Mouse (Mus musculus) forebrain, embryonic 12.5 days (tissue): ENCODE measurements around the gene 1500011B03Rik. TPM values are rescaled to one million over a fixed set of nuclear protein-coding genes. Genes with fewer than 3 reads are reported as not detected.

Experiments
- ATAC-seq: fragments of 200-750 bp; cut with Nextera tagmentation; 2 replicates; pipeline ENCODE4 v1.8.0; 2017; ENCODE audit warnings: moderate TSS enrichment; ENCODE audit not compliant: low FRiP score
- H3K27ac ChIP-seq: fragments of 300-500 bp; sonication (generic); 2 replicates; pipeline ENCODE4 v1.5.1; 2016; ENCODE audit warnings: mild to moderate bottlenecking
- H3K27me3 ChIP-seq: fragments of 300-500 bp; sonication (generic); 2 replicates; pipeline ENCODE4 v1.6.1; 2016; ENCODE audit warnings: mild to moderate bottlenecking
- H3K36me3 ChIP-seq: fragments of 300-500 bp; sonication (generic); replicated peaks from 2 replicates; pipeline ENCODE4 v1.6.1; 2016; ENCODE audit warnings: mild to moderate bottlenecking
- H3K4me1 ChIP-seq: fragments of 300-500 bp; sonication (generic); 2 replicates; pipeline ENCODE4 v1.6.1; 2016
- H3K4me2 ChIP-seq: fragments of 300-500 bp; sonication (generic); 2 replicates; pipeline ENCODE4 v1.6.1; 2016; ENCODE audit warnings: mild to moderate bottlenecking, moderate library complexity
- H3K4me3 ChIP-seq: fragments of 300-500 bp; sonication (generic); replicated peaks from 2 replicates; pipeline ENCODE4 v1.5.1; 2016; ENCODE audit warnings: mild to moderate bottlenecking
- H3K9ac ChIP-seq: fragments of 300-500 bp; sonication (generic); 2 replicates; pipeline ENCODE4 v1.6.1; 2016; ENCODE audit warnings: mild to moderate bottlenecking
- H3K9me3 ChIP-seq: fragments of 300-500 bp; sonication (generic); 2 replicates; pipeline ENCODE4 v1.6.1; 2016
- WGBS: fragments of 180-500 bp; shearing (Covaris S2); methylation state at CpG from one replicate; pipeline ENCODE4 v1.1.7; 2016; 5-methylcytosine and 5-hydroxymethylcytosine counted together
- polyA plus RNA-seq: library from polyadenylated mRNA; unstranded; fragments of >200 nt; fragmentation: Nextera tagmentation; extraction: Ambion mirVana; gene quantifications from 2 replicates; pipeline ENCODE4 v1.2.1, GENCODE M21; 2016

1500011B03Rik gene
- polyA plus RNA-seq, 1 experiment from 2014 or later, result 163 TPM

GRCm38 (mm10) chr5:114836886-114837285 lies 13.6 kb upstream of the 1500011B03Rik start:
- Histone ChIP-seq H3K36me3 (no peaks in the 10 kb centered on the region), H3K27me3 (no peaks in the 10 kb centered on the region), H3K4me2 (no peak overlapping the region), H3K4me3 (no peak overlapping the region), H3K9me3 (no peaks in the 10 kb centered on the region), H3K27ac (no peak overlapping the region), H3K4me1 (no peaks in the 10 kb centered on the region), H3K9ac (no peak overlapping the region)
- WGBS, result 76% methylated on average over 12 of the region's 12 CpGs
- no peak for ATAC-seq

GRCm38 (mm10) chr5:114829740-114830139 lies 6.5 kb upstream of the 1500011B03Rik start:
- no peak overlapping the region for H3K27ac ChIP-seq
- H3K9me3 ChIP-seq, result no peaks in the 10 kb centered on the region
- 64% methylated on average over 3 of the region's 3 CpGs for WGBS
- no peak overlapping the region for H3K4me3 ChIP-seq
- ATAC-seq, result no peak
- no peak overlapping the region for H3K4me2 ChIP-seq
- peaks cover 4% of the 10 kb centered on the region for H3K4me1 ChIP-seq
- H3K36me3 ChIP-seq, result no peaks in the 10 kb centered on the region
- H3K27me3 ChIP-seq, result no peaks in the 10 kb centered on the region
- H3K9ac ChIP-seq, result no peak overlapping the region

GRCm38 (mm10) chr5:114827427-114827826 lies 4.2 kb upstream of the 1500011B03Rik start:
- no peak overlapping the region for H3K4me3 ChIP-seq
- ATAC-seq, result no peak
- H3K27ac ChIP-seq, result no peak overlapping the region
- H3K27me3 ChIP-seq, result no peaks in the 10 kb centered on the region
- no peak overlapping the region for H3K9ac ChIP-seq
- H3K4me1 ChIP-seq, result peaks cover 5% of the 10 kb centered on the region
- no peaks in the 10 kb centered on the region for H3K36me3 ChIP-seq
- 95% methylated on average over 12 of the region's 12 CpGs for WGBS
- H3K4me2 ChIP-seq, result no peak overlapping the region
- H3K9me3 ChIP-seq, result no peaks in the 10 kb centered on the region

- H3K4me1 ChIP-seq, result peaks cover 8% of the 10 kb centered on the region
- peak overlapping the region; percentile 56 for H3K4me2 ChIP-seq
- WGBS, result 10% methylated on average over 27 of the region's 27 CpGs
- H3K36me3 ChIP-seq, result peaks cover 8% of the 10 kb centered on the region; the same call in 1 of the 2 replicates
- peak overlapping the region; percentile 55 for H3K9ac ChIP-seq
- ATAC-seq, result peak; percentile 68
- no peaks in the 10 kb centered on the region for H3K9me3 ChIP-seq
- peak overlapping the region; percentile 36 for H3K4me3 ChIP-seq
- H3K27me3 ChIP-seq, result no peaks in the 10 kb centered on the region
- 0 out of 2 replicates have a peak overlapping the region, but pooled peaks have one; percentile 32 for H3K27ac ChIP-seq
Observed at GRCm38 (mm10) chr5:114825978-114826691, 2.9 kb upstream of the 1500011B03Rik start.

GRCm38 (mm10) chr5:114824197-114824596 lies 929 bp upstream of the 1500011B03Rik start:
- no peaks in the 10 kb centered on the region for H3K9me3 ChIP-seq
- 0 out of 2 replicates have a peak overlapping the region, but pooled peaks have one; percentile 7 for H3K4me3 ChIP-seq
- H3K9ac ChIP-seq, result no peak overlapping the region
- H3K27ac ChIP-seq, result no peak overlapping the region
- H3K4me1 ChIP-seq, result peaks cover 8% of the 10 kb centered on the region
- ATAC-seq, result peak; percentile 21; the same call in 1 of the 2 replicates
- H3K36me3 ChIP-seq, result peaks cover 8% of the 10 kb centered on the region; the same call in 1 of the 2 replicates
- H3K4me2 ChIP-seq, result peak overlapping the region; percentile 31; the same call in 1 of the 2 replicates
- no peaks in the 10 kb centered on the region for H3K27me3 ChIP-seq
- 17% methylated on average over 9 of the region's 9 CpGs for WGBS

GRCm38 (mm10) chr5:114818124-114818523 lies 5.1 kb downstream of the 1500011B03Rik start:
- ATAC-seq, result no peak
- Histone ChIP-seq H3K27me3 (no peaks in the 10 kb centered on the region), H3K9ac (no peak overlapping the region), H3K4me2 (no peak overlapping the region), H3K4me1 (peaks cover 5% of the 10 kb centered on the region; the same call in 1 of the 2 replicates), H3K36me3 (peaks cover 8% of the 10 kb centered on the region; the same call in 1 of the 2 replicates), H3K9me3 (no peaks in the 10 kb centered on the region), H3K27ac (no peak overlapping the region), H3K4me3 (no peak overlapping the region)
- 76% methylated on average over 11 of the region's 11 CpGs for WGBS

GRCm38 (mm10) chr5:114816599-114816998 lies 6.7 kb downstream of the 1500011B03Rik start:
- H3K9ac ChIP-seq, result no peak overlapping the region
- H3K9me3 ChIP-seq, result no peaks in the 10 kb centered on the region
- peaks cover 2% of the 10 kb centered on the region; the same call in 1 of the 2 replicates for H3K36me3 ChIP-seq
- no peak overlapping the region for H3K27ac ChIP-seq
- no peak for ATAC-seq
- H3K27me3 ChIP-seq, result no peaks in the 10 kb centered on the region
- peaks cover 10% of the 10 kb centered on the region for H3K4me1 ChIP-seq
- no peak overlapping the region for H3K4me2 ChIP-seq
- H3K4me3 ChIP-seq, result no peak overlapping the region
- WGBS, result 71% methylated on average over 6 of the region's 6 CpGs

GRCm38 (mm10) chr5:114813525-114814181 lies 9.6 kb downstream of the 1500011B03Rik start:
- H3K4me2 ChIP-seq, result peak overlapping the region; percentile 55
- H3K27me3 ChIP-seq, result no peaks in the 10 kb centered on the region
- ATAC-seq, result peak; percentile 98
- H3K27ac ChIP-seq, result peak overlapping the region; percentile 95
- H3K4me1 ChIP-seq, result peaks cover 18% of the 10 kb centered on the region
- H3K4me3 ChIP-seq, result peak overlapping the region; percentile 91
- under 1% methylated on average over 46 of the region's 50 CpGs for WGBS
- H3K9me3 ChIP-seq, result no peaks in the 10 kb centered on the region
- H3K9ac ChIP-seq, result peak overlapping the region; percentile 85
- H3K36me3 ChIP-seq, result peaks cover 21% of the 10 kb centered on the region

GRCm38 (mm10) chr5:114809826-114810225 lies 13.4 kb downstream of the 1500011B03Rik start:
- Histone ChIP-seq H3K9me3 (no peaks in the 10 kb centered on the region), H3K27me3 (no peaks in the 10 kb centered on the region), H3K4me1 (peaks cover 23% of the 10 kb centered on the region), H3K9ac (no peak overlapping the region), H3K36me3 (peaks cover 57% of the 10 kb centered on the region), H3K4me3 (no peak overlapping the region), H3K27ac (no peak overlapping the region), H3K4me2 (no peak overlapping the region)
- WGBS, result 93% methylated on average over 5 of the region's 5 CpGs
- ATAC-seq, result no peak

GRCm38 (mm10) chr5:114809181-114809756 lies 14.0 kb downstream of the 1500011B03Rik start:
- WGBS, result 87% methylated on average over 10 of the region's 10 CpGs
- H3K9me3 ChIP-seq, result no peaks in the 10 kb centered on the region
- H3K4me2 ChIP-seq, result no peak overlapping the region
- no peak for ATAC-seq
- H3K27me3 ChIP-seq, result no peaks in the 10 kb centered on the region
- H3K27ac ChIP-seq, result no peak overlapping the region
- H3K9ac ChIP-seq, result no peak overlapping the region
- peaks cover 63% of the 10 kb centered on the region for H3K36me3 ChIP-seq
- no peak overlapping the region for H3K4me3 ChIP-seq
- peaks cover 24% of the 10 kb centered on the region for H3K4me1 ChIP-seq

- Histone ChIP-seq H3K9me3 (no peaks in the 10 kb centered on the region), H3K27me3 (no peaks in the 10 kb centered on the region), H3K4me2 (no peak overlapping the region), H3K4me3 (no peak overlapping the region), H3K27ac (no peak overlapping the region), H3K9ac (no peak overlapping the region), H3K4me1 (peaks cover 24% of the 10 kb centered on the region), H3K36me3 (peaks cover 72% of the 10 kb centered on the region)
- no peak for ATAC-seq
- 90% methylated on average over 8 of the region's 8 CpGs for WGBS
Observed at GRCm38 (mm10) chr5:114808385-114808784, 14.9 kb downstream of the 1500011B03Rik start.

GRCm38 (mm10) chr5:114807893-114808292 lies 15.4 kb downstream of the 1500011B03Rik start:
- H3K27me3 ChIP-seq, result no peaks in the 10 kb centered on the region
- H3K27ac ChIP-seq, result 0 out of 2 replicates have a peak overlapping the region, but pooled peaks have one; percentile 2
- peaks cover 24% of the 10 kb centered on the region for H3K4me1 ChIP-seq
- no peak for ATAC-seq
- no peaks in the 10 kb centered on the region for H3K9me3 ChIP-seq
- peaks cover 77% of the 10 kb centered on the region for H3K36me3 ChIP-seq
- no peak overlapping the region for H3K4me2 ChIP-seq
- H3K9ac ChIP-seq, result no peak overlapping the region
- H3K4me3 ChIP-seq, result no peak overlapping the region
- WGBS, result 72% methylated on average over 6 of the region's 6 CpGs
